Mouse (Mus musculus) testis, adult 2 months (tissue): ENCODE measurements around the gene Pitpnm3. TPM values are rescaled to one million over a fixed set of nuclear protein-coding genes. Genes with fewer than 3 reads are reported as not detected.
A peak's percentile ranks its signal among the peaks of the same experiment; 100 is the strongest.

Experiments
- H3K27ac ChIP-seq: fragments of 200-500 bp; 2 replicates; pipeline ENCODE4 v1.5.1; 2012; ENCODE audit warnings: low read depth, low read length; ENCODE audit not compliant: control insufficient read depth, insufficient read depth
- H3K27me3 ChIP-seq: fragments of 200-500 bp; 2 replicates; pipeline ENCODE4 v1.6.1; 2012; ENCODE audit warnings: mild to moderate bottlenecking, low read length, moderate library complexity; ENCODE audit not compliant: control insufficient read depth, insufficient read depth
- H3K36me3 ChIP-seq: fragments of 200-500 bp; 2 replicates; pipeline ENCODE4 v1.6.1; 2012; ENCODE audit warnings: mild to moderate bottlenecking, low read length; ENCODE audit not compliant: control insufficient read depth, insufficient read depth
- H3K4me1 ChIP-seq: fragments of 200-500 bp; 2 replicates; pipeline ENCODE4 v1.6.1; 2012; ENCODE audit warnings: low read length; ENCODE audit not compliant: control insufficient read depth, insufficient read depth
- H3K4me3 ChIP-seq: fragments of 200-500 bp; 2 replicates; pipeline ENCODE4 v1.5.1; 2012; ENCODE audit warnings: low read depth, mild to moderate bottlenecking, low read length, moderate library complexity, mixed read lengths; ENCODE audit not compliant: control insufficient read depth
- CTCF ChIP-seq: fragments of 200-500 bp; IDR thresholded peaks from 2 replicates; pipeline ENCODE4 v1.5.1; 2012; ENCODE audit warnings: low read depth, mild to moderate bottlenecking, inconsistent platforms, low read length, moderate library complexity; ENCODE audit not compliant: control insufficient read depth, insufficient read depth, insufficient replicate concordance
- POLR2A ChIP-seq: fragments of 200-500 bp; IDR thresholded peaks from 2 replicates; pipeline ENCODE4 v1.6.1; 2012; ENCODE audit warnings: low read depth, mild to moderate bottlenecking, inconsistent platforms, low read length, moderate library complexity; ENCODE audit not compliant: control insufficient read depth
- polyA plus RNA-seq: library from polyadenylated mRNA; depleted of rRNA; stranded (reverse); fragments of >200 nt; gene quantifications from 2 replicates; pipeline ENCODE4 v1.2.3, GENCODE M21; 2012

Pitpnm3 gene
- polyA plus RNA-seq, 1 experiment, result 3.2 TPM

DNA sequence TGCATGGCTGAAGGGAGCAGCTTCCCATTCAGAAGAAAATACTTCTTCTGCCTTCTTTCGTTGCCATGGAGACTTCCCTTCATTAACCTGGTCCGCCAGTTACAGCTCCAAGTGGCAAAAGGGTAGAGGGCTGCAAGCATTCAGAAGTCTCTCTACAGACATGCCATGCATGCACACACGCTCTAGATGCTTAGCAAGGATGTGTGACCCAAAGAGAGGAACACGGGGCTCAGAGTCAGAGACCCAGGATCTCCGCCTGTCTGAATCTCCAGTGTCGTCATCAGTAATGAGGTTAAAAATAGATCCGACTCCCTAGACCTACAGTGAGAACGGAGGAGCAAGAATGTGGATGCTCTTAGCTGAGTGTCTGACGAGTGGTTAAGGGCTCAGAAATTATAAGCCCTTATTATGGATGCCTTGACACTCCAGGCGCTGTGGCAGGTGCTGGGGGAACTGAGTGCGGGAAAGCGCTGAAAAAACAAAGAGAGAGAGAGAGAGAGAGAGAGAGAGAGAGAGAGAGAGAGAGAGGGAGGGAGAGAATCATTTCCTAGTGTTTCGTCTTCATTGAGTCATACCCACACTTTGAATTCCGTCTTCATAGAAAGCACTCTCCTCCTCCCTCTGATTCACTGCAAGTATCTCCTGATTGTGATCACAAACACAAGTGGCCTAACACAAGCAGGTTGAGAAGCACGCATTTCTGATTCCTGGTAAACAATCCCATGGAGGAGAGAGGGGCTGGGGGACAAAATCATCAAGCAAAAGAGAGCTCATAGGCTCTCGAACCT, 95.8 kb downstream of the Pitpnm3 start:
- H3K27me3 ChIP-seq, result no peaks in the 10 kb centered on the region
- TF ChIP-seq POLR2A, result no peak
- no peak for TF ChIP-seq CTCF
- H3K4me1 ChIP-seq, result peaks cover 13% of the 10 kb centered on the region
- H3K4me3 ChIP-seq, result no peak overlapping the region
- H3K27ac ChIP-seq, result no peak overlapping the region
- H3K36me3 ChIP-seq, result no peaks in the 10 kb centered on the region

DNA sequence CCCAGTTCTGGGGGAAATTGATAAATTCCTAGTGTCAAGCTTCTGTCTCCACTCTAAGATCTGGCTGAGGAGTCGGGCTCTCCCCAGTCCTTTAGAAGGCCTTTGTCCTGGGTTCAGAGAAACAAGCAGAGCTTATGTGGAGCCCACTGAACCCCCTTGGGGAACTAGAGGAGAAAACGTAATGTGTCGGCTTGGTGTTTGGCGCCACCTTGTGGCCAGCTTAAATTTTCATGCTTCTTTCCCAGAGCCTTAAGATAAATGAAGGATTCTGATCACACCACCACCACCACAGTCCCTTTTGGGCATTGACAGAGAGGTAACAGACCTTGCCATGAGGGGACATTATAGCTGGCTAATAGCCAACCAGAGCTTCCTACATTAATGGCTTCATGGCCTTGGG, 97.6 kb downstream of the Pitpnm3 start:
- TF ChIP-seq CTCF (peak; percentile 65; the same call in 1 of the 2 replicates), POLR2A (no peak)
- Histone ChIP-seq H3K27me3 (no peaks in the 10 kb centered on the region), H3K4me1 (peaks cover 10% of the 10 kb centered on the region), H3K36me3 (no peaks in the 10 kb centered on the region), H3K4me3 (no peak overlapping the region), H3K27ac (no peak overlapping the region)

DNA sequence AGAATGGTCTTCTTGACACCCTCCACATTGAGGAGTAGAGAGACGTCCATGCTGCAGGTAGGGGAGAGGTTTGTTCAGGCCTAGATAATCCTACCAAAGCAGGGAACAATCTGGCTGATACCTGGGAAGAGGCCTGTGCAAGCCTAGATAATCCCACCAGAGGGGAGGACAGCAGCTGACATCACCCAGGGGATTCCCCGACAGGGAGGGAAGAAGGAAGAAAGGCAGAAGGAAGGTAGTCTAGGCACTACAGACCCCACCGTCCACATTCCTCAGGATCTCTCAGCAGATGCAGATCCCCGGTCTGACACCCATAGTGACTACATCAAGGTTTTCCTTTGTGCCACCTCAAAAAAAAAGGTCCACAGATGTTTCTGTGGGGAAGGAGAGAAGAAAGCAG, 98.2 kb downstream of the Pitpnm3 start, which contains the start of gene Aipl1:
Gene Aipl1, minus strand, starts transcription at position 101 of the 400 bp plus-strand sequence.
- no peak within 1 kb of the TSS for H3K27ac ChIP-seq
- TF ChIP-seq CTCF (no peak), POLR2A (no peak)
- peaks cover 5% of the 10 kb centered on the region for H3K4me1 ChIP-seq
- no peak within 1 kb of the TSS for H3K4me3 ChIP-seq
- H3K36me3 ChIP-seq, result no peaks in the 10 kb centered on the region
- no peaks in the 10 kb centered on the region for H3K27me3 ChIP-seq

DNA sequence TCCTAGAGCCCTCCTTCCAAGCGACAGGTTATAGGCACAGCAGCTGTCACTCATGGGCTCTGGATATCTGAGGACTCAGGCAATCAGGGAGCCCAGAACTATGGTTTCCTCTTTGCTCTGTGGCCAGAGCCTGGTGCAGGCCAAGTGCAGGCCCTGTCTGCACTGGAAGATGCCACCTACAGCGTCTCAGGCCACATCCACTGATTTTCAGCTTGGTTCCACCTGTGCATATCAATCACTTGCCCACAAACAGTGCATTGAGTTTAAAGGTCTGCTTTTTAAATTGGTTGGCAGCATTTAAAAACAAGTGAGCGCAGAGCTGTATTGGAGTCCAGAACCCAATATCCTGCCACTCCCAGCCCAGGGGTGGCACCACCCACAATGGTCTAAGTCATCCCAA, 103.0 kb downstream of the Pitpnm3 start:
- TF ChIP-seq CTCF, result no peak
- TF ChIP-seq POLR2A, result no peak
- Histone ChIP-seq H3K36me3 (no peaks in the 10 kb centered on the region), H3K4me3 (no peak overlapping the region), H3K27ac (no peak overlapping the region), H3K4me1 (peaks cover 4% of the 10 kb centered on the region; the same call in 1 of the 2 replicates), H3K27me3 (no peaks in the 10 kb centered on the region)

DNA sequence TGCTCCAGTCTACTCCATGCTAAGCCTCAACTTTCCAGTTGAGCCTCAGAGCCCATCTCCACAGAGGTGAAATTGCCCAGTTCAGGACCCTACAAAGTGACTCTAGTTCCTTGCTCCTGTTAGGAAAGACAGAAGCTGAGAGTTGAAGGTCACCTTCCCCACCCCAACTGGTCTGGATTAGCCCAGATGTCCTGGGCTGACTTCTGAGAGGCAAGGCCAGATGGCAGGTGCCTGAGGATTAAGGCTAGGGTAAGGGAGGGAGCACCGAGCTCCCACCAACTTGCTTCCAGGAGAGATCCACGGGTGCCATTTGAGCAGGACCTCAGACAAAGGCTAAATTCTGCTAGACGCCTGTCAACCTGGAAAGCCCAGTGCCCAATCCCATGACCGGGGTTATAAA, 103.5 kb downstream of the Pitpnm3 start:
- H3K36me3 ChIP-seq, result no peaks in the 10 kb centered on the region
- H3K27ac ChIP-seq, result no peak overlapping the region
- H3K4me1 ChIP-seq, result peaks cover 4% of the 10 kb centered on the region; the same call in 1 of the 2 replicates
- no peaks in the 10 kb centered on the region for H3K27me3 ChIP-seq
- TF ChIP-seq CTCF, result no peak
- TF ChIP-seq POLR2A, result no peak
- no peak overlapping the region for H3K4me3 ChIP-seq

DNA sequence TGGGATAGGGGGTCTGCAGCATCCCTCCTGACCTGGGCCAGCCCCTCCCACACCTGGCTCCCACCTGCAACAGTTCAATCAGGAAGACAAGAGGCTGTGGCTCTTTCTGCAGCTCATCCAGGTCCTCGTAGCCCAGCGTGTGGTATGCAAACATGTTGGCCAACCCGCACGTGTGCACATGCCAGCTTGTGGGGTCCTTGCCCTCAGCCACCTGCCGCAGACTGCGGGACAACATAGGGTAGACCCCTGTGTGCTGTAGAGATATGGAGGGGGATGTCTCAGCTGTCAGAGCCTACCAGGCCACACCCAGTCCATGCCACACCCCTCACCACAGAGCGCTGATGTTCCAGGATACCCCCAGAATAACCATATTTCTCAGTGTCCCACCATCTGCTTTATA, 104.2 kb downstream of the Pitpnm3 start:
- H3K4me3 ChIP-seq, result no peak overlapping the region
- H3K36me3 ChIP-seq, result no peaks in the 10 kb centered on the region
- H3K27me3 ChIP-seq, result no peaks in the 10 kb centered on the region
- peaks cover 4% of the 10 kb centered on the region; the same call in 1 of the 2 replicates for H3K4me1 ChIP-seq
- no peak overlapping the region for H3K27ac ChIP-seq
- TF ChIP-seq POLR2A, result no peak
- no peak for TF ChIP-seq CTCF

DNA sequence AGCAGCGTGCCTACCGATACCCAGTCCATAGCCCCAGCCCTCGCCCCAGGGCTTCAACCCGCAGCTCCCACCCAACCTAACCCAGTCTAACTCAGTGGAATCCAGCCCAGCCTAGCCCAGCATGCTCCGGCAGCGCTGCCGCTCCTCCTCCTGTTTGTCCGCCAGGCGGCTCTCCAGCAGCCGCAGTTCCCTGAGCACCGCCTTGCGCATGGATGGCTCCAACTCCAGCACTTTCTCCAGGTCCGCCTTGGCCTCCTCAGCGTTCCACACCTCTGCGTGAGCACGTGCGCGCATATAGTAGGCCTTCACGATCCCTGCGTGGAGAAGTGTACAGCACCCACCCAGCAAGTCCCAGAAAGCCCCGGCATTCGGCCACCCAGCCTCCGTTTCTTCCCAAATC, 106.4 kb downstream of the Pitpnm3 start:
- no peak overlapping the region for H3K4me3 ChIP-seq
- no peak for TF ChIP-seq POLR2A
- peak; percentile 49; the same call in 1 of the 2 replicates for TF ChIP-seq CTCF
- no peaks in the 10 kb centered on the region for H3K36me3 ChIP-seq
- peaks cover 4% of the 10 kb centered on the region; the same call in 1 of the 2 replicates for H3K4me1 ChIP-seq
- no peaks in the 10 kb centered on the region for H3K27me3 ChIP-seq
- no peak overlapping the region for H3K27ac ChIP-seq
